Mouse (Mus musculus) skeletal muscle tissue, adult 2 months (tissue): ENCODE results near the gene Fgf14.
"Not testable (repeated sequence)": the region's sequence is repeated elsewhere in the genome, so short reads cannot be mapped to it uniquely, and the experiment has no call there.

Experiments used
- DNase-seq: peaks from one replicate; pipeline ENCODE4 v3.0.0-alpha.2; 2012; ENCODE audit warnings: low read depth, low spot score

The Fgf14 gene

GRCm38 (mm10) chr14:124474066-124474667 lies 202.8 kb downstream of the Fgf14 start:
- no peak for DNase-seq

- no peak for DNase-seq
These were observed 206.0 kb downstream of the Fgf14 start for GRCm38 (mm10) chr14:124470909-124471308.

DNA sequence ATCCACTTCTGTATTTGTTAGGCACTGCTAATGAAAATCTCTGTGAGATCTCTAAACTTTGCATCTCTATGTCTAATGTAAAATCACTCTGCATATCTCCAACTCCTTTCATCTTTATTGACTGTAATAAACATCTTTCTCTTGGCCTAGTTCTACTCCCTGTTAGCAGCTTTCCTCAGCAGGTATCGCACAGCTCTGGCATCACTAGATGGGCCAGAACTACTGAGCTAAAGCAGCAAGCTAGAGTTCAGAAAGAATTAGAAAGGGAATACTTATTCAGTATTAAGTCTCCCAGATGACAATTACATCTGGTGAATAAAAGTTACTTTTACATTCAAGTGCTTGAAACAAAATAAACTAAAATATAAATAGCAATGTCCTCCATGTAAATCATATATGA lies 221.8 kb downstream of the Fgf14 start:
- DNase-seq, result no peak

- DNase-seq, result no peak
These were observed 230.7 kb downstream of the Fgf14 start for GRCm38 (mm10) chr14:124446096-124446840.

- no peak for DNase-seq
These were observed 232.1 kb downstream of the Fgf14 start for GRCm38 (mm10) chr14:124444831-124445230.

GRCm38 (mm10) chr14:124439298-124439697 lies 237.6 kb downstream of the Fgf14 start:
- DNase-seq, result not testable (repeated sequence)

GRCm38 (mm10) chr14:124411890-124412289 lies 265.0 kb downstream of the Fgf14 start:
- no peak for DNase-seq

GRCm38 (mm10) chr14:124410945-124411344 lies 266.0 kb downstream of the Fgf14 start:
- no peak for DNase-seq

- DNase-seq, result no peak
These were observed 348.5 kb downstream of the Fgf14 start for GRCm38 (mm10) chr14:124328391-124328790.

DNA sequence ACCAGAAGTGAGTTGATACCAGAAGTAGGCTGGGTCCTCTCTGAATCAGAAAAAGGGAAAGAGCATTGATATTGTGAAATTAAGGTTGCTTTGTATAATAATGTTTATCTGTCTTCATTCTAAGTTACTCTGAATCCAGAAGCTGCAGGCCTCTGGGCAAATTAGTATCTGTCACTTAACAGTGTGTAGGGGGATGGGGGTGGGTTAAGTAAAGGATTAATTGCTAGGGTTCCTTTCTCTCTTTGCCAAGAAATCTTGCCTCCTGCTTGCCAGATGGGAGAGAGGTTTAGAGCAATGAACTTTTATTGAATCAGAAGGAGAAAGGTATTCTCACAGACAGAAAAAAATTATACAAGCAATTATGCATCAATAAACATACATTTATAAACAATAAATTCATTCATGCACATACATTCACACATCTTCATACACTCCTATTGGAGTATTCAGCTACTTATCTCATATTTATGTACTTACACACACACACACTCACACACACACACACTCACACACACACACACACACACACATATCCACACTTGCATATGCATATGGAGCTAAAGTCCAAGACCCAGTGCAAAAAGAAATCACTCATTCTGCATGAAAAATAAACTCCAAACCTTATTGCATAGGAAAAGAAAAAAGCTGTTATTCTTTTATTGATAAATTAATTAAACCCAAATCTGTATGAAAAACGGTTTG lies 357.8 kb downstream of the Fgf14 start:
- no peak for DNase-seq

DNA sequence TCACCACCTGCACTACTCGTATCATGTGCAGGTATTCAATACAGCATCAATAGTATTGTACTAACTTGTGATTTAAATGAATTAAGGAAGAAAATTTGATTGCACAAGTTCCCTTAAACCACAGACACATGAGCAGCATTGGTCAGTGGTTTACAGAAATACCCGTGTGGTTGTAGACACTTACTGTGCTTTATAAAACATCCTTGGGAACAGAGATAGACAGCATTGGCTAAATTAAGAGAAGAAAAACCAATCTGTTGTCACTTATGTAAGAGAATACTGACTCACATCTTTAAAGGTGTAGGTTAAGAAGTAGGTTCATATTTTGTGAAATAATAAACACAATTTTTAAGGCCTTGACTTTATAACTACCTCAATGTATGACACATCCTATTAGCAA lies 361.4 kb downstream of the Fgf14 start:
- no peak for DNase-seq

- no peak for DNase-seq
These were observed 389.9 kb downstream of the Fgf14 start for GRCm38 (mm10) chr14:124287027-124287426.

- no peak for DNase-seq
These were observed 398.5 kb downstream of the Fgf14 start for GRCm38 (mm10) chr14:124278384-124278944.

DNA sequence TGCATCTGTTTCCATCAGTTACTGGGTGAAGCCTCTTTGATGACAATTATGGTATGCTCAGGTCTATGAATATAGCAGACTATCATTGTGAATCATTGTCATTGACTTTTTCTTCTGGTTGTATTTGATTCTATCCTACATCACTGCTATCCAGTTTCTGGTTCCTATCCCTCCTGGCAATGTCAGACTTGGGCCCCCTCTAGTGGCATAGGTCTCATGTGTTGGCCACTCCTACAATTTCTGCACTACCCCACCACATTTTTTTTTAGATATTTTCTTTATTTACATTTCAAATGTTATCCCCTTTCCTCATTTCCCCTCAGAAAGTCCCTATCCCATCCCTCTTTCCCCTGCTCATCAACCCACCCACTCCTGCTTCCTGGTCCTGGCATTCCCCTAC lies 409.9 kb downstream of the Fgf14 start:
- no peak for DNase-seq

- no peak for DNase-seq
These were observed 412.3 kb downstream of the Fgf14 start for GRCm38 (mm10) chr14:124264541-124265059.

GRCm38 (mm10) chr14:124263199-124263598 lies 413.7 kb downstream of the Fgf14 start:
- no peak for DNase-seq

DNA sequence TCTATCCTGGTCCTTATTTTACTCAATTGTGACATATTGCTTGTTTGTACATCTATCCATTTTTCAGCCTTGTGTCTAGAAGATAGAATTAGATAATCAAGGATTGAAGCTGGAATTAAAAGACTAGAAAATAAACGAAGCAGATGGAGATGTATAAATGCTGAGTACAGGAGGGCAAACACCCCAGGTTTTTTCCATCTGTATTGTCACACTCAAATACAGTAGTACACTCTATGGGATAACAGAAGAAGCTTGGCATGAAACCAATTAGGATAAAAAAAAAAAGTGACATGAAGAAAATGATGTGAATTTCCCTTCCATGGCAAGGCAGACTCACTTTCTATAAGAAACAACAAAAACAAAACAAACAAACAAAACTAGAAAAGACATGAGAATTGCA lies 429.4 kb downstream of the Fgf14 start:
- no peak for DNase-seq

DNA sequence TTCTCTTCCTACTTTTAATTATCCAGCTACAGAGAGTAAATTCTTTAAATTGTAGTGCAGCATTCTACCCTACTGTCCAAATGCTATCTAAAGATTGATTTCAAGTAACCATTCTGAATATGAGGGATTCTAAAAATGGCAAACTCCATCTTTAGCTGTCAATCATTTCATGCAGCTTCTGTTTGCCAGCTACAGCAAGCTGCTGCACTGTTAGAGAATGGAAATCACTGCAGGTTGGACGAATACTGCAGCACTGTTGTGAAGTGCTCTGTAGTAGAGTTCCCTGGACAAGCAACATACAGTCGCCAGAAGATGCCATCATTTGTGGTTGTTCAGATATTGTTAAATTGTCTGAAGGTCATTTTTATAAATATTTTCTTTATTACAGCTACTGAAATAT lies 453.5 kb downstream of the Fgf14 start:
- no peak for DNase-seq

DNA sequence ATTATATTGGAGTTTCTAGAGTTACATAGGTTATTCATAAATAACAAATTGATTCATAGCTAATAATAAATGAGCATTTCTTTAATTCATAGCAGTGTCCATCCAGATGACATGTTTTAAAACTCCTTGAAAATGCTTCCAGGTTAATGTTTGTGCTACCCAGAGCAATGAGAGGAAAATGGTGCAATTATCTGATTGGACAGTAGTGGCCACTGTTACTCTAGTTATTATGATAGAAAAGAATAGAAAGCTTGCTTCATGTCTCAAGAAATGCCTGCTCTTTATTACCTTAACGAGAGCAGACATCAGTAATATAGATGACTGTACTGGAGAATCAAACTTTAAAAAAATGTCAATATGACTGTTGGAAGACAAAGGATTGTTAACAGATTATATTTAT lies 454.5 kb downstream of the Fgf14 start:
- no peak for DNase-seq

GRCm38 (mm10) chr14:124220979-124221378 lies 455.9 kb downstream of the Fgf14 start:
- no peak for DNase-seq

DNA sequence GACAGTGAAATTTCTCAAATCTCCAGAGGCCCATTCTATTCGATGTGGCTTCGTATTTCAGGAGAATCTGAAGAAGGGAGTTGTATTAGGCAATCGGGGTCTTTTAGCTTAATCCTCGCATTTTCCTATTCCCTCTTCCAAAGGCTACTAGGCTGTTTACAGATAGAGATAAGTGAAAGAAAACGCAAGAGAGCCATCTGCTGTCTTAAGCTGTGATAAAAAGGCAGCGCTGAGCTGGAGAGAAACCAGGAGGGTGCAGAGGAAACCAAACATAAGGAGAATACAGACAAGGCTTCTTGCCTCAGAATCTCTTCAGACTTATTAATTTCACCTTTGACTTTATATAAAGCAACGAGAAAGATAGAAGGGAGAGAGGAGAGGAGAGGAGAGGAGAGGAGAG lies 481.1 kb downstream of the Fgf14 start:
- no peak for DNase-seq

DNA sequence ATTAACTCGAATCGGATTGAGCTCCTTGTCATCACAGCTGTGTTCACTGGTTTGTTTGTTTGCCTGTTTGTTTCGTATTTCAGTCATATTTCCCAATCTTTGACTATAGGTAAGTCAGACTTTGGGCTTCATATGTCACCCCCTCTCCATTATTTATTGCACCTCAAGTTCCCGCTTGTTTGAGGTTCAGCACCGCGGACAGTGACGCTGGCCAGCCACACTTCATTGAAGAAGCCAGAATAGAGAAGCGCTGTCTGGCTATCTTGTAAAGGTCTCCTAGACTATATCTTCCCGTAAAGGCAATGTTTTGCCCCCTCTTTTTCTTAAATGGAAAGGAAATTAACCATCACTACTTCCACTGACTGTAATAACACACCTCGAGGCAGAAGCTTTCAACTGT lies 481.6 kb downstream of the Fgf14 start:
- no peak for DNase-seq
